39 mouse cellular contexts compared by ENCODE assay signal in genomic region chr16:43732496-43732895, GRCm38 (mm10). TPM values are rescaled to one million over a fixed set of nuclear protein-coding genes. Genes with fewer than 3 reads are reported as not detected.
DNase-seq lines count a peak whose midpoint lies in the region; ATAC-seq and TF ChIP-seq lines count a peak whose summit lies in the region.
"Had no signal": no experiment of that assay in that cellular context is flagged by ENCODE, and none has a peak within 500 bp of the region (broad histone marks: within the 10 kb centered on the region; RNA-seq: fewer than 3 reads in every experiment).

No protein-coding gene starts in this region.

- peak; percentile 60; the same call in 1 of the 2 replicates for ATAC-seq in forebrain, embryonic 14.5 days
- no peak for ATAC-seq in forebrain, embryonic 11.5 days (replicated peaks; ENCODE audit: low FRiP score)
- peak; percentile 9; the same call in 1 of the 2 replicates for ATAC-seq in hindbrain, embryonic 16.5 days
- ATAC-seq in midbrain, embryonic 14.5 days (ENCODE audit: low FRiP score, low TSS enrichment), result no peak
- ATAC-seq in midbrain, embryonic 13.5 days, result no peak
- no peak for ATAC-seq in forebrain, postnatal 0 days
- ATAC-seq: activated CD4-positive, CD25-positive, alpha-beta regulatory T cell, adult 4 months had no signal

- no peak overlapping the region for H3K4me3 ChIP-seq in forebrain, embryonic 14.5 days (ENCODE audit: low read depth, low read length)
- no peak overlapping the region for H3K4me3 ChIP-seq in forebrain, embryonic 11.5 days (ENCODE audit: low read depth, low read length)
- no peak overlapping the region for H3K4me3 ChIP-seq in hindbrain, embryonic 16.5 days (ENCODE audit: low read length)
- H3K4me3 ChIP-seq in hindbrain, embryonic 10.5 days, result no peak overlapping the region
- no peak overlapping the region for H3K4me3 ChIP-seq in midbrain, embryonic 14.5 days (replicated peaks; ENCODE audit: low read depth, low read length)
- H3K4me3 ChIP-seq in midbrain, embryonic 13.5 days (replicated peaks), result no peak overlapping the region
- no peak overlapping the region for H3K4me3 ChIP-seq in forebrain, postnatal 0 days (ENCODE audit: low read depth, low read length)
- H3K4me3 ChIP-seq: embryonic facial prominence, embryonic 10.5 days; embryonic facial prominence, embryonic 15.5 days; heart, embryonic 10.5 days; limb, embryonic 13.5 days; lung, embryonic 15.5 days; neural tube, embryonic 15.5 days had no signal

- H3K36me3 ChIP-seq in forebrain, embryonic 14.5 days (ENCODE audit: control insufficient read depth, insufficient read depth, low read length), result no peaks in the 10 kb centered on the region
- H3K36me3 ChIP-seq in forebrain, embryonic 11.5 days (ENCODE audit: control insufficient read depth, insufficient read depth, low read length), result no peaks in the 10 kb centered on the region
- H3K36me3 ChIP-seq in hindbrain, embryonic 16.5 days (ENCODE audit: control insufficient read depth, insufficient read depth, low read length), result no peaks in the 10 kb centered on the region
- H3K36me3 ChIP-seq in hindbrain, embryonic 10.5 days, result no peaks in the 10 kb centered on the region
- H3K36me3 ChIP-seq in midbrain, embryonic 14.5 days (ENCODE audit: control insufficient read depth, insufficient read depth, low read length), result no peaks in the 10 kb centered on the region
- no peaks in the 10 kb centered on the region for H3K36me3 ChIP-seq in midbrain, embryonic 13.5 days
- H3K36me3 ChIP-seq in forebrain, postnatal 0 days (ENCODE audit: insufficient read depth), result no peaks in the 10 kb centered on the region
- H3K36me3 ChIP-seq: embryonic facial prominence, embryonic 10.5 days; embryonic facial prominence, embryonic 15.5 days; heart, embryonic 10.5 days; limb, embryonic 13.5 days; lung, embryonic 15.5 days; neural tube, embryonic 15.5 days had no signal

- H3K9ac ChIP-seq in forebrain, embryonic 14.5 days (ENCODE audit: low read length), result no peak overlapping the region
- no peak overlapping the region for H3K9ac ChIP-seq in forebrain, embryonic 11.5 days (ENCODE audit: low read length)
- H3K9ac ChIP-seq in hindbrain, embryonic 16.5 days (ENCODE audit: low read depth, low read length), result no peak overlapping the region
- no peak overlapping the region for H3K9ac ChIP-seq in midbrain, embryonic 14.5 days (replicated peaks; ENCODE audit: low read length)
- no peak overlapping the region for H3K9ac ChIP-seq in midbrain, embryonic 13.5 days (replicated peaks)
- no peak overlapping the region for H3K9ac ChIP-seq in forebrain, postnatal 0 days
- H3K9ac ChIP-seq: embryonic facial prominence, embryonic 15.5 days; hindbrain, embryonic 14.5 days; limb, embryonic 13.5 days; lung, embryonic 15.5 days; neural tube, embryonic 15.5 days had no signal

- peak; percentile 54 for DNase-seq in forebrain, embryonic 14.5 days (ENCODE audit: low spot score)
- no peak for DNase-seq in forebrain, embryonic 11.5 days (ENCODE audit: low spot score)
- DNase-seq in hindbrain, embryonic 10.5 days (ENCODE audit: low spot score), result no peak
- DNase-seq in midbrain, embryonic 14.5 days, result peak; percentile 25
- DNase-seq in forebrain, postnatal 0 days, result peak; percentile 46
- DNase-seq in lung, postnatal 25 days (ENCODE audit: low spot score), result no peak
- DNase-seq: adrenal gland, adult 2 months; adrenal gland, postnatal 36 days; B cell, adult 2 months; cerebellum, adult 9-11 months; heart, postnatal 36 days; kidney, adult 2 months; kidney, postnatal 36 days; lung, postnatal 36 days; retina, postnatal 1 day; right cerebral cortex, postnatal 25 days; spleen, adult 18-20 months; thymus, postnatal 14 days had no signal

- no peak overlapping the region for H3K4me2 ChIP-seq in forebrain, embryonic 14.5 days (ENCODE audit: low read length)
- no peak overlapping the region for H3K4me2 ChIP-seq in forebrain, embryonic 11.5 days (ENCODE audit: low read depth, low read length, severe bottlenecking)
- H3K4me2 ChIP-seq in hindbrain, embryonic 16.5 days (ENCODE audit: low read length), result no peak overlapping the region
- H3K4me2 ChIP-seq in midbrain, embryonic 14.5 days (ENCODE audit: low read length), result no peak overlapping the region
- H3K4me2 ChIP-seq in midbrain, embryonic 13.5 days (replicated peaks), result no peak overlapping the region
- no peak overlapping the region for H3K4me2 ChIP-seq in forebrain, postnatal 0 days (ENCODE audit: low read depth)
- H3K4me2 ChIP-seq: embryonic facial prominence, embryonic 15.5 days; hindbrain, embryonic 14.5 days; limb, embryonic 13.5 days; liver, embryonic 11.5 days; lung, embryonic 15.5 days; midbrain, embryonic 11.5 days; neural tube, embryonic 15.5 days had no signal

- TF ChIP-seq CTCF in forebrain, postnatal 0 days (IDR thresholded peaks at IDR 0.05; ENCODE audit: low read depth), result no peak; the same call in 1 of the 2 replicates

- no peaks in the 10 kb centered on the region for H3K4me1 ChIP-seq in forebrain, embryonic 14.5 days (ENCODE audit: control insufficient read depth, insufficient read depth, low read length)
- no peaks in the 10 kb centered on the region for H3K4me1 ChIP-seq in forebrain, embryonic 11.5 days (replicated peaks; ENCODE audit: control insufficient read depth, insufficient read depth, low read length)
- no peaks in the 10 kb centered on the region for H3K4me1 ChIP-seq in hindbrain, embryonic 16.5 days (ENCODE audit: control insufficient read depth, insufficient read depth, low read depth, low read length)
- H3K4me1 ChIP-seq in hindbrain, embryonic 10.5 days (replicated peaks), result no peaks in the 10 kb centered on the region
- no peaks in the 10 kb centered on the region for H3K4me1 ChIP-seq in midbrain, embryonic 14.5 days (ENCODE audit: control insufficient read depth, insufficient read depth, low read length)
- H3K4me1 ChIP-seq in midbrain, embryonic 13.5 days (replicated peaks), result no peaks in the 10 kb centered on the region
- 0 out of 2 replicates have a peak, but pooled peaks cover 3% of the 10 kb centered on the region for H3K4me1 ChIP-seq in forebrain, postnatal 0 days (ENCODE audit: insufficient read depth)
- H3K4me1 ChIP-seq: embryonic facial prominence, embryonic 10.5 days; embryonic facial prominence, embryonic 15.5 days; limb, embryonic 13.5 days; lung, embryonic 15.5 days; neural tube, embryonic 15.5 days had no signal

- H3K27me3 ChIP-seq in forebrain, embryonic 14.5 days (replicated peaks; ENCODE audit: control insufficient read depth, insufficient read depth, low read length), result no peaks in the 10 kb centered on the region
- H3K27me3 ChIP-seq in forebrain, embryonic 11.5 days (ENCODE audit: control insufficient read depth, insufficient read depth, low read length), result no peaks in the 10 kb centered on the region
- no peaks in the 10 kb centered on the region for H3K27me3 ChIP-seq in hindbrain, embryonic 16.5 days (replicated peaks; ENCODE audit: control insufficient read depth, insufficient read depth, low read length)
- H3K27me3 ChIP-seq in hindbrain, embryonic 10.5 days (ENCODE audit: insufficient read depth, poor library complexity, severe bottlenecking), result no peaks in the 10 kb centered on the region
- H3K27me3 ChIP-seq in midbrain, embryonic 14.5 days (ENCODE audit: control insufficient read depth, insufficient read depth, low read length), result no peaks in the 10 kb centered on the region
- no peaks in the 10 kb centered on the region for H3K27me3 ChIP-seq in midbrain, embryonic 13.5 days
- H3K27me3 ChIP-seq in forebrain, postnatal 0 days (ENCODE audit: insufficient read depth, low read length), result no peaks in the 10 kb centered on the region
- H3K27me3 ChIP-seq: embryonic facial prominence, embryonic 15.5 days; limb, embryonic 13.5 days; lung, embryonic 15.5 days; neural tube, embryonic 15.5 days had no signal

- no peak overlapping the region for H3K27ac ChIP-seq in forebrain, embryonic 14.5 days (ENCODE audit: low read depth, low read length)
- H3K27ac ChIP-seq in forebrain, embryonic 11.5 days (ENCODE audit: low read depth, low read length), result no peak overlapping the region
- H3K27ac ChIP-seq in hindbrain, embryonic 16.5 days (ENCODE audit: low read depth, low read length), result no peak overlapping the region
- H3K27ac ChIP-seq in hindbrain, embryonic 10.5 days, result no peak overlapping the region
- H3K27ac ChIP-seq in midbrain, embryonic 14.5 days (replicated peaks; ENCODE audit: low read depth, low read length), result no peak overlapping the region
- no peak overlapping the region for H3K27ac ChIP-seq in midbrain, embryonic 13.5 days
- H3K27ac ChIP-seq in forebrain, postnatal 0 days (ENCODE audit: low read depth, low read length), result no peak overlapping the region
- H3K27ac ChIP-seq: embryonic facial prominence, embryonic 10.5 days; embryonic facial prominence, embryonic 15.5 days; heart, embryonic 10.5 days; hindbrain, embryonic 14.5 days; limb, embryonic 13.5 days; lung, embryonic 15.5 days; neural tube, embryonic 15.5 days had no signal

- WGBS in forebrain, embryonic 14.5 days, result 75% methylated on average over 10 of the region's 10 CpGs
- WGBS in forebrain, embryonic 11.5 days, result 90% methylated on average over 10 of the region's 10 CpGs
- 65% methylated on average over 10 of the region's 10 CpGs for WGBS in hindbrain, embryonic 16.5 days
- 94% methylated on average over 10 of the region's 10 CpGs for WGBS in hindbrain, embryonic 10.5 days
- WGBS in midbrain, embryonic 14.5 days, result 89% methylated on average over 10 of the region's 10 CpGs
- 91% methylated on average over 10 of the region's 10 CpGs for WGBS in midbrain, embryonic 13.5 days
- 55% methylated on average over 10 of the region's 10 CpGs for WGBS in forebrain, postnatal 0 days

- no peaks in the 10 kb centered on the region for H3K9me3 ChIP-seq in forebrain, embryonic 14.5 days (replicated peaks; ENCODE audit: control insufficient read depth, low read length)
- no peaks in the 10 kb centered on the region for H3K9me3 ChIP-seq in forebrain, embryonic 11.5 days (ENCODE audit: control insufficient read depth, low read length)
- no peaks in the 10 kb centered on the region for H3K9me3 ChIP-seq in hindbrain, embryonic 16.5 days (ENCODE audit: control insufficient read depth, low read length)
- no peaks in the 10 kb centered on the region for H3K9me3 ChIP-seq in hindbrain, embryonic 10.5 days
- H3K9me3 ChIP-seq in midbrain, embryonic 14.5 days (ENCODE audit: control insufficient read depth, low read length), result no peaks in the 10 kb centered on the region
- no peaks in the 10 kb centered on the region for H3K9me3 ChIP-seq in midbrain, embryonic 13.5 days
- H3K9me3 ChIP-seq in forebrain, postnatal 0 days (ENCODE audit: low read length), result no peaks in the 10 kb centered on the region
- H3K9me3 ChIP-seq: embryonic facial prominence, embryonic 10.5 days; embryonic facial prominence, embryonic 15.5 days; heart, embryonic 10.5 days; limb, embryonic 13.5 days; lung, embryonic 15.5 days; neural tube, embryonic 15.5 days had no signal

RNA-seq across cellular contexts. Expression of gene Drd3, which starts 21.3 kb away (rescaled TPM):
- 0.12 and 0.13 TPM in 2 replicates for polyA plus RNA-seq in forebrain, embryonic 14.5 days (2014; fragmentation: Nextera tagmentation; extraction: Ambion mirVana)
- 0.11 and 0.19 TPM in 2 replicates for polyA plus RNA-seq in forebrain, embryonic 11.5 days (2014; fragmentation: Nextera tagmentation; extraction: Ambion mirVana)
- polyA plus RNA-seq in hindbrain, embryonic 16.5 days (2015; fragmentation: Nextera tagmentation; extraction: Ambion mirVana), result not detected in 2 replicates
- not detected in 2 replicates for polyA plus RNA-seq in hindbrain, embryonic 10.5 days (2016; fragmentation: Nextera tagmentation; extraction: Ambion mirVana)
- polyA plus RNA-seq in midbrain, embryonic 14.5 days (2014; fragmentation: Nextera tagmentation; extraction: Ambion mirVana), result not detected in 2 replicates
- polyA plus RNA-seq in midbrain, embryonic 13.5 days (2015; fragmentation: Nextera tagmentation; extraction: Ambion mirVana), result not detected in 2 replicates
- 0.23 and 0.86 TPM in 2 replicates for total RNA-seq in forebrain, postnatal 0 days (2014; rRNA removed)
- polyA plus RNA-seq in forebrain, postnatal 0 days (2015; fragmentation: Nextera tagmentation; extraction: Ambion mirVana), result not detected in 2 replicates
- total RNA-seq: adrenal gland, adult 2 months; adrenal gland, postnatal 36 days; gastrocnemius, adult 8-10 months; granulocyte monocyte progenitor cell, adult 5-6 weeks; heart, postnatal 36 days; megakaryocyte, adult 5-6 weeks had no signal
- polyA plus RNA-seq: activated CD4-positive, CD25-positive, alpha-beta regulatory T cell, adult 4 months; embryonic facial prominence, embryonic 10.5 days; embryonic facial prominence, embryonic 15.5 days; heart, embryonic 10.5 days; heart, embryonic 16.5 days; hindbrain, embryonic 14.5 days; intestine, embryonic 14.5 days; kidney, embryonic 16.5 days; limb, embryonic 13.5 days; liver, embryonic 11.5 days; liver, embryonic 16.5 days; lung, embryonic 15.5 days; midbrain, embryonic 11.5 days; neural tube, embryonic 15.5 days; stomach, embryonic 16.5 days; urinary bladder, adult 2 months had no signal

Comparison
In these comparisons a context has a peak if more than half of its experiments do, and no peak if none do; other contexts are left out.
1. ATAC-seq: peak in forebrain, embryonic 14.5 days (single experiment) and hindbrain, embryonic 16.5 days (single experiment); none in forebrain, embryonic 11.5 days (single experiment), midbrain, embryonic 14.5 days (single experiment), midbrain, embryonic 13.5 days (single experiment) and forebrain, postnatal 0 days (single experiment).
2. DNase-seq: peak in forebrain, embryonic 14.5 days (single experiment), midbrain, embryonic 14.5 days (single experiment) and forebrain, postnatal 0 days (single experiment); none in forebrain, embryonic 11.5 days (single experiment), hindbrain, embryonic 10.5 days (single experiment) and lung, postnatal 25 days (single experiment).